Mouse (Mus musculus) midbrain, postnatal 0 days (tissue): ENCODE results near the gene Srarp. TPM values are rescaled to one million over a fixed set of nuclear protein-coding genes. Genes with fewer than 3 reads are reported as not detected.

Experiments used
- ATAC-seq: fragments of 200-750 bp; cut with Nextera tagmentation; 2 replicates; pipeline ENCODE4 v1.8.0; 2017; ENCODE audit warnings: moderate number of reproducible peaks, mild to moderate bottlenecking, moderate TSS enrichment, moderate library complexity; ENCODE audit not compliant: low FRiP score
- DNase-seq: peaks from one replicate; pipeline ENCODE4 v3.0.0-alpha.2; 2015; ENCODE audit warnings: low spot score
- H3K27ac ChIP-seq: fragments of 300-500 bp; sonication (generic); 2 replicates; pipeline ENCODE4 v1.5.1; 2014; ENCODE audit warnings: low read depth, mild to moderate bottlenecking, low read length, mixed read lengths
- H3K27me3 ChIP-seq: fragments of 300-500 bp; sonication (generic); 2 replicates; pipeline ENCODE4 v1.6.1; 2014; ENCODE audit warnings: low read length, control low read depth, mixed read lengths; ENCODE audit not compliant: insufficient read depth
- H3K36me3 ChIP-seq: fragments of 300-500 bp; sonication (generic); 2 replicates; pipeline ENCODE4 v1.6.1; 2014; ENCODE audit warnings: low read length, control low read depth, mixed read lengths; ENCODE audit not compliant: insufficient read depth
- H3K4me1 ChIP-seq: fragments of 300-500 bp; sonication (generic); 2 replicates; pipeline ENCODE4 v1.6.1; 2014; ENCODE audit warnings: mild to moderate bottlenecking, control low read depth, antibody characterized with exemption, low read length, mixed read lengths; ENCODE audit not compliant: insufficient read depth
- H3K4me2 ChIP-seq: fragments of 300-500 bp; sonication (generic); 2 replicates; pipeline ENCODE4 v1.6.1; 2014; ENCODE audit warnings: low read depth, mild to moderate bottlenecking, low read length, mixed read lengths; ENCODE audit not compliant: poor library complexity, severe bottlenecking
- H3K4me3 ChIP-seq: fragments of 300-500 bp; sonication (generic); 2 replicates; pipeline ENCODE4 v1.5.1; 2014; ENCODE audit warnings: low read depth, mild to moderate bottlenecking, low read length, moderate library complexity
- H3K9ac ChIP-seq: fragments of 300-500 bp; sonication (generic); replicated peaks from 2 replicates; pipeline ENCODE4 v1.6.1; 2014; ENCODE audit warnings: mild to moderate bottlenecking, low read length, moderate library complexity, mixed read lengths; ENCODE audit not compliant: poor library complexity, severe bottlenecking
- H3K9me3 ChIP-seq: fragments of 300-500 bp; sonication (generic); 2 replicates; pipeline ENCODE4 v1.6.1; 2016; ENCODE audit warnings: low read length, control low read depth
- CTCF ChIP-seq: IDR thresholded peaks from 2 replicates; pipeline ENCODE4 v1.5.1; 2016; ENCODE audit warnings: antibody characterized with exemption, mild to moderate bottlenecking
- WGBS: fragments of 180-500 bp; shearing (Covaris S2); extraction: QIAGEN DNeasy Blood & Tissue Kit; methylation state at CpG from one replicate; pipeline ENCODE4 v1.1.7; 2014; 5-methylcytosine and 5-hydroxymethylcytosine counted together
- polyA plus RNA-seq: library from polyadenylated mRNA; unstranded; fragments of >200 nt; fragmentation: Nextera tagmentation; extraction: Ambion mirVana; gene quantifications from 2 replicates; pipeline ENCODE4 v1.2.1, GENCODE M21; 2015
- total RNA-seq: library from RNA; depleted of rRNA; stranded (reverse); fragments of >200 nt; gene quantifications from 2 replicates; pipeline ENCODE4 v1.2.3, GENCODE M21; 2014

Srarp gene
- total and polyA plus RNA-seq, 2 experiments from 2014 or later: 0.52 to 1.9 TPM

DNA sequence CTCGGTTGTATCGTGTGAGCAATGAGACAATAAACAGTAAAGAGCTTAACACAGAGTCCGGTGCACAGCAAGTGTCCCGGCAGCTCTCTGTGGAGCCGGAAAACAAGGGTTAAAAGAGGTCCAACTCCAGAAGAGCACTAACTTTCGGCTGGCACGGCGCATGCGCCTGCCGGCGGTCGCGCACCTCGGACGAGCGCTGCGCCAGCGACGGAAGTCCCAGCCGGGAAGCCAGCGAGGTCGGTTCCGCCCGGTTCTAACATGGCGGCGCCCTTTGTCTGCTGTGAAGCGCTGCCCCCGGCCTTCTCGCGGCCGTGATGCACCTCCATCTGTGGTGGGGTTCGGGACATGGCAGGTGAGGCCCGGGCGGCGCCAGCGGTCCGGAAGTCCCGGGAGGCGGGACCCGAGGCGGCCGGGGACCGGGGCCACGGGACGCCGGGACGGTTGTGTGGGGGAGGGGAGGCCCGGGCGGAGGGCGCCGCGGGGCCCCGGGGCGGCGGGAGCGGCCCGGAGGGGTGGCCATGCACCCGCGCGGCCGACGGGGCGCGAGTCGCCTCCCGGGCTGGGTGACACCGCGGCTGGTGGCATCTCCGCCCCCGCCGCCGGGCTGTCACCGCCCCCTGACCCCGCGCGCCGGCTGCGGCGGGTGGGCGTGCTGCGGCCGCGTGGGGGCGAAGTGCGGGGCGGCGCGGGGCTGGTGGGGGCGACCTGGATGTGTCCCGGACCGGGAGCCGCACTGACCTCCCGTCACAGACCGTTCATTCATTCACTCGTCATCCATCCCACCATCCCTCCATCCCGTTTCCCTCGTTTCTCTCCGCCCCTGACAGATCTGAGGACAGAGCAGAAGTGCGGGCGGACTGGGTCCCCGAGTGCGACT lies 8.8 kb upstream of the Srarp start, which contains the start of gene Zbtb17:
Gene Zbtb17 (plus strand): TSS at position 204 of the 877 bp plus-strand sequence.
- H3K36me3 ChIP-seq: peaks cover 25% of the 10 kb centered on the region
- H3K9ac ChIP-seq: peak within 1 kb of the TSS; percentile 92
- WGBS: under 1% methylated on average over 69 of the region's 102 CpGs
- H3K9me3 ChIP-seq: no peaks in the 10 kb centered on the region
- ATAC-seq (peak; percentile 89), DNase-seq (peak; percentile 96)
- no peak for TF ChIP-seq CTCF
- peak within 1 kb of the TSS; percentile 99 for H3K4me3 ChIP-seq
- H3K4me1 ChIP-seq: 0 out of 2 replicates have a peak, but pooled peaks cover 7% of the 10 kb centered on the region
- peak within 1 kb of the TSS; percentile 88 for H3K4me2 ChIP-seq
- no peaks in the 10 kb centered on the region for H3K27me3 ChIP-seq
- peak within 1 kb of the TSS; percentile 83 for H3K27ac ChIP-seq

DNA sequence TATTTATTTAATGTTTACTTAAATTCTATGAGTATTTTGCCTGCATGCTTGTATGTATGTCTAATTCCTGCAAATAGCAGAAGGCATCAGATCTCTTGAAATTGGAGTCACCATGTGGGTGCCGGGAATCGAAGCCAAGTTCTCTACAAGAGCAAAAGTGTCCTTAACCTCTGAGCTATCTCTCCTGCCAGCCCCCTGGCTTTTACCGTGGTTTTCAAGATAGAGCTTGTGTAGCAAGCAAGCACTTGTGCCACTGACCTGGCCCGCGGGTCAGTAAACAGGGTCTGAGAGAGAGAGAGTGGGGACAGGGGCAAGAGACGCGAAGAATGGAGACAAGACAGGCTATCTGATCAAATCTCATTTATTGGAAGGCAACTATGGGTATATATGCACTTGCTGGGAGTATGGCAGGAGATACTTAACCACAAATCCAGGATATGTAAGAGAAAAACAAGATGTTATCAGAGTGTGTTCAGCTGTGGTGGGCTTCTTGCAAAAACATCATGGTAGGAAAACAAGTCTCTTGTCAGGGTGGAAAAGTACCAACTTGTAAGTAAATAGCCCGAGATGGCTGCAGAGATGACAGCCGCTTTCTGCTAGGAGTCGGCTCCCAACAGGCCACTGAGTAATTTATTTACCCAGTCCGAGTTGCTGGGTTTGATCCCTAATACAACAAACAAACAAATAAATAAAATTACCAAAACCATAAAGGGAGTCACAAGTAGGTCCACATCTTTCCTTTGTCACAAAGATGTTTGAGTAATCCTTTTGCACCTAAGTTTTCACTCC lies 7.9 kb upstream of the Srarp start:
- no peaks in the 10 kb centered on the region for H3K9me3 ChIP-seq
- H3K9ac ChIP-seq: peak overlapping the region; percentile 92; the same call in 1 of the 2 replicates
- H3K4me3 ChIP-seq: peak overlapping the region; percentile 99
- DNase-seq (no peak), ATAC-seq (no peak)
- no peak for TF ChIP-seq CTCF
- no peak overlapping the region for H3K27ac ChIP-seq
- H3K36me3 ChIP-seq: peaks cover 17% of the 10 kb centered on the region
- H3K4me2 ChIP-seq: peak overlapping the region; percentile 88
- H3K4me1 ChIP-seq: 0 out of 2 replicates have a peak, but pooled peaks cover 7% of the 10 kb centered on the region
- H3K27me3 ChIP-seq: no peaks in the 10 kb centered on the region
- WGBS: 51% methylated on average over 11 of the region's 11 CpGs

DNA sequence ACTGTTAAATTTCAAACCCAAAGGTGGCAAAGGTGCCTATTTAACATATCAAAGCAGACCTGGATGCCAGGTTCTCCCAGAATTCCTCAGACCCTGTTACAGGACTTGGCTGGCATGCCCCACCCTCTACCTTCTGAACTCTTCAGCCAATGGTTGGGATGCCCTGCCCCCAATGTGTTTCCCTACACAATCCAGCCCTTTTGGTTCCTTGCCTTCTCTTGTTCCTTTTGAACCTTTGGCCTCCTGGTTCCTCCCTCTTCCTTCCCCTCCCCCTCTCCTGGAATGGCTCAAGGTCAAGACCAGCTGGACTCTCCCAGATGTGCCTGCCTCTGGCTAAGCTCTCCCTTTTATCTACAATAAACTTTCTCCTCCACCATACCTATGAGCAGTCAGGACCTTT lies 5.0 kb upstream of the Srarp start:
- Histone ChIP-seq H3K27me3 (no peaks in the 10 kb centered on the region), H3K4me2 (no peak overlapping the region), H3K36me3 (no peaks in the 10 kb centered on the region), H3K9me3 (no peaks in the 10 kb centered on the region), H3K4me1 (0 out of 2 replicates have a peak, but pooled peaks cover 7% of the 10 kb centered on the region), H3K27ac (no peak overlapping the region), H3K4me3 (no peak overlapping the region), H3K9ac (no peak overlapping the region)
- no peak for DNase-seq
- no peak for TF ChIP-seq CTCF
- no peak for ATAC-seq

DNA sequence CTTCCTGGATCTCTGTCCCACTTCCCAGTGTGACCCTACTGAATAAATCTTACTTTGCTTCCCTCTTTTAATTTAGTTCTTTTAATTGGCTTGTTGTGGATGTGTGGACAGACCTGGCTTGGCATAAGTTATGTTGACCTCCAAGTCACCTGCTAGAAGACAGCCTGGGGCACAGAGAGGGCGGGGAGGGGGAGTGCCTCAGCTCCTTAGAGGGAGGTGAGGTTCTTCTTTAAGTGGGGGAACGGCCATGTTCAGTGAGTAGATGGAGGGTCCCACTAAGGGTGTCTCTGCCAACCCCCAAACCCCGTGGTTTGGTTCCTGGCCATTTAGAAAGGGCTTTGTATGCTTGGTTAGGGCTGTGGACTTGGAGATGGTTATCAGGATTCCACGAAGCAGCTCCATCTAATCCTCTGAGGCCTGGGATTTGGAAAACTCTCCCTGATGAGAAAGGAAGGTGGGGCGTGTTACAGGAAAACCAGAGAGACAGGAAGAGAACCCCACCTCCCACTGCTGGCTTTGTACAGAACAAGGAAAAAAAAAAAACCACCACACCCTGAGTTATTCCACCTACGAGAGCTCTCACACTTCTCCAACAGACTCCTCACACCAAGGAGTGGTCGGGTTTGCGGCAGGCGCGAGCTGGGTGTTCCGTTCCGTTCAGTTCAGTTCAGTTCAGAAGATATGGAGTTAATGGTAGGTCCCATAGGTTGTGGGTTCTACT lies 3.3 kb upstream of the Srarp start:
- Histone ChIP-seq H3K27me3 (no peaks in the 10 kb centered on the region), H3K9ac (no peak overlapping the region), H3K4me3 (no peak overlapping the region), H3K27ac (no peak overlapping the region), H3K4me1 (no peaks in the 10 kb centered on the region), H3K9me3 (no peaks in the 10 kb centered on the region), H3K4me2 (no peak overlapping the region), H3K36me3 (no peaks in the 10 kb centered on the region)
- WGBS: 87% methylated on average over 12 of the region's 12 CpGs
- DNase-seq (no peak), ATAC-seq (no peak)
- TF ChIP-seq CTCF: no peak

DNA sequence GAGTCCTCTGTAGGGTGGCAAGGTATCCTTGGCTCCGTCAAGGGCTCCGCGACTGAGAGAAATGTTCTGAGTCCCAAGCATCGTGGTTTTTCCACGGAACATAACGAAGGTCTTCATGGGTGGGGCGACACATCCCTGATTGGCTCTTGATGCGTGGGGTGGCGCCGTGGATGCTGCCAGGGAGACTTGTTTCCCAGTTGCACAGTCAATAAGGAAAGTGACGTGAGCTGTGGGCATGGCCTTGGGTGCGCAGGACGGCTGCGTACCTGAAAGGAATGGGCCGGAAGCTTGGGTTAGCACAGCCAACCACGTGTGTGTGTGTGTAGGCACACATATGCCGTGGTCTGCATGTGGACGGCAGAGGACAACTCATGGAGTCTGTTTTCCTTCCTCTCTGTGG lies 2.7 kb downstream of the Srarp start:
- 85% methylated on average over 18 of the region's 18 CpGs for WGBS
- Histone ChIP-seq H3K4me3 (no peak overlapping the region), H3K4me2 (no peak overlapping the region), H3K9me3 (no peaks in the 10 kb centered on the region), H3K36me3 (no peaks in the 10 kb centered on the region), H3K9ac (no peak overlapping the region), H3K27ac (no peak overlapping the region), H3K27me3 (0 out of 2 replicates have a peak, but pooled peaks cover 4% of the 10 kb centered on the region), H3K4me1 (no peaks in the 10 kb centered on the region)
- DNase-seq: no peak
- ATAC-seq: no peak
- no peak for TF ChIP-seq CTCF
